15 mouse cellular contexts compared by ENCODE assay signal in the genomic region with DNA sequence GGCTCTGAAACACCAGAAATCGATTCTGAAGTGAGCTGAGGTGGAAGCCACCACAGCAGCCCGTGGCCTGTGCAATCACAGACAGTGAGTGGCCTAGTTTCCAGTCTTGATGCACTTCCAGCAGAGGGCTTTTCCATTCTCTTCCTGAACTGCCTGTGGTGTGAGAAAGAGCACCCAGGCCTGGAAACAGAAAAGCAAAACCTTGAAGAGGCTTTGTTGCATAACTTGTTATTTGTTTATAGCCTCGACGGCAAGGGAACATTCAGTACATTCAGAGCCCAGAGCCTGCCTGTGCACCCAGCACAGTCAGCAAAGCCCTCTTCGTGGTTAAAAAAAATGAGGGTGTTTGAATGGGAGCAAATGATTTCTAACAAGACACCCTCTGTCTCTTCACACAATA. TPM values are rescaled to one million over a fixed set of nuclear protein-coding genes. Genes with fewer than 3 reads are reported as not detected.
DNase-seq lines count a peak whose midpoint lies in the region; ATAC-seq and TF ChIP-seq lines count a peak whose summit lies in the region.
"Had no signal": no experiment of that assay in that cellular context is flagged by ENCODE, and none has a peak within 500 bp of the region (broad histone marks: within the 10 kb centered on the region; RNA-seq: fewer than 3 reads in every experiment).

No protein-coding gene starts in this region.

- no peak overlapping the region for H3K9ac ChIP-seq in liver, postnatal 0 days (replicated peaks)
- no peak overlapping the region for H3K9ac ChIP-seq in kidney, embryonic 14.5 days (ENCODE audit: low read depth, low read length)
- H3K9ac ChIP-seq: limb, embryonic 13.5 days had no signal

- TF ChIP-seq EP300 in liver, postnatal 0 days (IDR thresholded peaks at IDR 0.05; ENCODE audit: low read depth), result peak; percentile 23; the same call in 1 of the 2 replicates

- peaks cover 15% of the 10 kb centered on the region for H3K36me3 ChIP-seq in liver, postnatal 0 days (replicated peaks; ENCODE audit: insufficient read depth, low read length)
- no peaks in the 10 kb centered on the region for H3K36me3 ChIP-seq in kidney, embryonic 14.5 days (ENCODE audit: control insufficient read depth, insufficient read depth, low read length)
- H3K36me3 ChIP-seq: G1E; limb, embryonic 13.5 days had no signal

- H3K9me3 ChIP-seq in liver, postnatal 0 days (ENCODE audit: low read length), result no peaks in the 10 kb centered on the region
- no peaks in the 10 kb centered on the region for H3K9me3 ChIP-seq in kidney, embryonic 14.5 days (ENCODE audit: control insufficient read depth, low read length)
- H3K9me3 ChIP-seq: limb, embryonic 13.5 days had no signal

- H3K4me1 ChIP-seq in liver, postnatal 0 days (ENCODE audit: insufficient read depth), result no peaks in the 10 kb centered on the region
- no peaks in the 10 kb centered on the region for H3K4me1 ChIP-seq in kidney, embryonic 14.5 days (ENCODE audit: control insufficient read depth, insufficient read depth, low read length)
- H3K4me1 ChIP-seq: limb, embryonic 13.5 days had no signal

- H3K27me3 ChIP-seq in liver, postnatal 0 days (ENCODE audit: insufficient read depth, low read length), result no peaks in the 10 kb centered on the region
- H3K27me3 ChIP-seq in kidney, embryonic 14.5 days (ENCODE audit: control insufficient read depth, insufficient read depth, low read length), result no peaks in the 10 kb centered on the region
- H3K27me3 ChIP-seq: limb, embryonic 13.5 days had no signal

- WGBS in liver, postnatal 0 days (ENCODE audit: insufficient replicate concordance), result 49% methylated on average over 5 of the region's 5 CpGs
- WGBS in kidney, embryonic 14.5 days, result 79% methylated on average over 5 of the region's 5 CpGs

- peak overlapping the region; percentile 49 for H3K27ac ChIP-seq in liver, postnatal 0 days (ENCODE audit: low read depth)
- H3K27ac ChIP-seq in kidney, embryonic 14.5 days (ENCODE audit: low read depth, low read length), result no peak overlapping the region
- H3K27ac ChIP-seq: hindbrain, postnatal 0 days; limb, embryonic 13.5 days had no signal

- ATAC-seq in cerebellum, adult (ENCODE audit: insufficient number of reproducible peaks, low FRiP score, low TSS enrichment), result peak; percentile 71
- ATAC-seq in liver, postnatal 0 days, result peak; percentile 53
- no peak for ATAC-seq in kidney, embryonic 14.5 days (ENCODE audit: low FRiP score, low TSS enrichment)
- ATAC-seq: hindbrain, postnatal 0 days had no signal

- TF ChIP-seq CTCF in liver, postnatal 0 days (IDR thresholded peaks at IDR 0.05; ENCODE audit: low read depth), result peak; percentile 20; the same call in 1 of the 2 replicates

- no peak for DNase-seq in cerebellum, postnatal 4 days (ENCODE audit: low spot score in 2 of 2)
- peak; percentile 93 for DNase-seq in heart, adult 11 months
- no peak for DNase-seq in heart, postnatal 4 days
- peak; percentile 15 for DNase-seq in liver, postnatal 0 days
- DNase-seq in liver, result no peak
- DNase-seq in retina, adult 2 months (ENCODE audit: low read depth, low spot score), result peak; percentile 18
- DNase-seq: kidney, postnatal 25 days; thymus, postnatal 36 days had no signal

- no peak overlapping the region for H3K4me3 ChIP-seq in liver, postnatal 0 days (ENCODE audit: low read depth, low read length)
- H3K4me3 ChIP-seq in kidney, embryonic 14.5 days (ENCODE audit: low read length), result no peak overlapping the region
- H3K4me3 ChIP-seq: limb, embryonic 13.5 days had no signal

- no peak overlapping the region for H3K4me2 ChIP-seq in liver, postnatal 0 days (ENCODE audit: low read depth, low read length)
- H3K4me2 ChIP-seq in kidney, embryonic 14.5 days (replicated peaks; ENCODE audit: low read depth, low read length), result no peak overlapping the region
- H3K4me2 ChIP-seq: heart, embryonic 11.5 days; limb, embryonic 13.5 days had no signal

RNA-seq across cellular contexts. Expression of a gene that starts 16.6 kb away (rescaled TPM):
- under 1 TPM in 1 of 2 experiments, not detected in 1; 0.29 TPM for total RNA-seq in heart, postnatal 4 days (2021)
- polyA plus RNA-seq in liver, postnatal 0 days (2015; fragmentation: Nextera tagmentation; extraction: Ambion mirVana), result 42.6 and 49.1 TPM in 2 replicates
- 0.23 TPM in 1 of 2 replicates, not detected in the other for polyA plus RNA-seq in kidney, embryonic 14.5 days (2014; fragmentation: Nextera tagmentation; extraction: Ambion mirVana)
- total RNA-seq: hindbrain, postnatal 0 days; megakaryocyte, adult 5-6 weeks had no signal
- polyA plus RNA-seq: G1E; heart, embryonic 11.5 days had no signal

Comparison
In these comparisons a context has a peak if more than half of its experiments do, and no peak if none do; other contexts are left out.
1. DNase-seq: peak in heart, adult 11 months (single experiment), liver, postnatal 0 days (single experiment) and retina, adult 2 months (single experiment); none in cerebellum, postnatal 4 days (0 of 2), heart, postnatal 4 days (single experiment) and liver (single experiment).
2. RNA of a gene that starts 16.6 kb away (polyA plus RNA-seq): 42.6 to 49.1 TPM in liver, postnatal 0 days; 0.23 TPM in kidney, embryonic 14.5 days; every median in the first group is over 10 times any median in the second.